Mouse (Mus musculus) heart, embryonic 11.5 days (tissue): ENCODE measurements at regions not wholly inside any gene's neighbourhood (a gene's known extent, or its start where the extent isn't known, plus 50 kb on each side); places are given as distances from the start of the nearest gene placed in this dataset.

Source experiments
- ATAC-seq: fragments of 200-750 bp; cut with Nextera tagmentation; replicated peaks from 2 replicates; pipeline ENCODE4 v1.8.0; 2017; ENCODE audit warnings: moderate library complexity; ENCODE audit not compliant: insufficient number of reproducible peaks, low FRiP score, low TSS enrichment
- H3K27ac ChIP-seq: fragments of 300-500 bp; sonication (generic); 2 replicates; pipeline ENCODE4 v1.5.1; 2014; ENCODE audit warnings: mild to moderate bottlenecking, low read depth, low read length
- H3K27me3 ChIP-seq: fragments of 300-500 bp; sonication (generic); 2 replicates; pipeline ENCODE4 v1.6.1; 2014; ENCODE audit warnings: mild to moderate bottlenecking, low read length, mixed read lengths; ENCODE audit not compliant: control insufficient read depth, insufficient read depth
- H3K36me3 ChIP-seq: fragments of 300-500 bp; sonication (generic); 2 replicates; pipeline ENCODE4 v1.6.1; 2014; ENCODE audit warnings: mild to moderate bottlenecking, low read length, moderate library complexity, mixed read lengths; ENCODE audit not compliant: control insufficient read depth, insufficient read depth
- H3K4me1 ChIP-seq: fragments of 300-500 bp; sonication (generic); 2 replicates; pipeline ENCODE4 v1.6.1; 2014; ENCODE audit warnings: low read length; ENCODE audit not compliant: control insufficient read depth, insufficient read depth
- H3K4me2 ChIP-seq: fragments of 300-500 bp; sonication (generic); 2 replicates; pipeline ENCODE4 v1.6.1; 2014; ENCODE audit warnings: mild to moderate bottlenecking, moderate library complexity
- H3K4me3 ChIP-seq: fragments of 300-500 bp; sonication (generic); 2 replicates; pipeline ENCODE4 v1.5.1; 2014; ENCODE audit warnings: low read depth, low read length
- H3K9ac ChIP-seq: fragments of 300-500 bp; sonication (generic); 2 replicates; pipeline ENCODE4 v1.6.1; 2014; ENCODE audit warnings: mild to moderate bottlenecking, low read depth, low read length, moderate library complexity
- H3K9me3 ChIP-seq: fragments of 300-500 bp; sonication (generic); replicated peaks from 2 replicates; pipeline ENCODE4 v1.6.1; 2016; ENCODE audit warnings: low read length; ENCODE audit not compliant: control insufficient read depth
- WGBS: fragments of 180-500 bp; shearing (Covaris S2); extraction: QIAGEN DNeasy Blood & Tissue Kit; methylation state at CpG from one replicate; pipeline ENCODE4 v1.1.7; 2014; ENCODE audit not compliant: insufficient replicate concordance; 5-methylcytosine and 5-hydroxymethylcytosine counted together

GRCm38 (mm10) chr8:80422190-80422589 is 71.4 kb upstream of the Gypa start:
- 78% methylated on average over 6 of the region's 6 CpGs for WGBS
- no peak for ATAC-seq
- H3K27me3 ChIP-seq: no peaks in the 10 kb centered on the region
- H3K9ac ChIP-seq: no peak overlapping the region
- no peak overlapping the region for H3K27ac ChIP-seq
- H3K4me2 ChIP-seq: no peak overlapping the region
- H3K36me3 ChIP-seq: no peaks in the 10 kb centered on the region
- no peaks in the 10 kb centered on the region for H3K4me1 ChIP-seq
- H3K4me3 ChIP-seq: no peak overlapping the region
- no peaks in the 10 kb centered on the region for H3K9me3 ChIP-seq

- Histone ChIP-seq H3K4me1 (no peaks in the 10 kb centered on the region), H3K4me3 (no peak overlapping the region), H3K36me3 (no peaks in the 10 kb centered on the region), H3K9ac (no peak overlapping the region), H3K9me3 (no peaks in the 10 kb centered on the region), H3K27ac (no peak overlapping the region), H3K27me3 (no peaks in the 10 kb centered on the region), H3K4me2 (no peak overlapping the region)
- ATAC-seq: no peak
- 81% methylated on average over 4 of the region's 4 CpGs for WGBS
These were observed 77.5 kb upstream of the Gypa start for GRCm38 (mm10) chr8:80416121-80416520.

- Histone ChIP-seq H3K4me1 (no peaks in the 10 kb centered on the region), H3K9ac (no peak overlapping the region), H3K27me3 (no peaks in the 10 kb centered on the region), H3K4me3 (no peak overlapping the region), H3K4me2 (no peak overlapping the region), H3K9me3 (no peaks in the 10 kb centered on the region), H3K36me3 (no peaks in the 10 kb centered on the region), H3K27ac (no peak overlapping the region)
- ATAC-seq: no peak
- WGBS: 82% methylated on average over 2 of the region's 2 CpGs
These were observed 93.9 kb upstream of the Gypa start for GRCm38 (mm10) chr8:80399594-80400207.

GRCm38 (mm10) chr8:80395010-80395409 is 98.6 kb upstream of the Gypa start:
- Histone ChIP-seq H3K9me3 (no peaks in the 10 kb centered on the region), H3K4me3 (no peak overlapping the region), H3K36me3 (no peaks in the 10 kb centered on the region), H3K4me1 (no peaks in the 10 kb centered on the region), H3K27me3 (no peaks in the 10 kb centered on the region), H3K4me2 (no peak overlapping the region), H3K9ac (no peak overlapping the region), H3K27ac (no peak overlapping the region)
- ATAC-seq: no peak
- 45% methylated on average over 5 of the region's 5 CpGs for WGBS

- ATAC-seq: no peak
- Histone ChIP-seq H3K36me3 (no peaks in the 10 kb centered on the region), H3K4me2 (no peak overlapping the region), H3K4me1 (no peaks in the 10 kb centered on the region), H3K27ac (no peak overlapping the region), H3K27me3 (no peaks in the 10 kb centered on the region), H3K9me3 (no peaks in the 10 kb centered on the region), H3K9ac (no peak overlapping the region), H3K4me3 (no peak overlapping the region)
- 88% methylated on average over 3 of the region's 3 CpGs for WGBS
These were observed 100.5 kb upstream of the Gypa start for GRCm38 (mm10) chr8:80393111-80393510.

- Histone ChIP-seq H3K4me2 (no peak overlapping the region), H3K4me3 (no peak overlapping the region), H3K9me3 (no peaks in the 10 kb centered on the region), H3K27ac (no peak overlapping the region), H3K4me1 (no peaks in the 10 kb centered on the region), H3K9ac (no peak overlapping the region), H3K36me3 (no peaks in the 10 kb centered on the region), H3K27me3 (no peaks in the 10 kb centered on the region)
- 78% methylated on average over 2 of the region's 2 CpGs for WGBS
- ATAC-seq: no peak
These were observed 124.4 kb upstream of the Gypa start for GRCm38 (mm10) chr8:80369221-80369620.

GRCm38 (mm10) chr8:80364059-80364458 is 129.5 kb upstream of the Gypa start:
- Histone ChIP-seq H3K27ac (no peak overlapping the region), H3K27me3 (no peaks in the 10 kb centered on the region), H3K9me3 (no peaks in the 10 kb centered on the region), H3K4me3 (no peak overlapping the region), H3K9ac (no peak overlapping the region), H3K36me3 (no peaks in the 10 kb centered on the region), H3K4me1 (no peaks in the 10 kb centered on the region), H3K4me2 (no peak overlapping the region)
- WGBS: 70% methylated on average over 7 of the region's 7 CpGs
- no peak for ATAC-seq

GRCm38 (mm10) chr8:80343299-80343698 is 150.3 kb upstream of the Gypa start:
- H3K4me2 ChIP-seq: no peak overlapping the region
- WGBS: 81% methylated on average over 4 of the region's 4 CpGs
- H3K9me3 ChIP-seq: no peaks in the 10 kb centered on the region
- H3K4me1 ChIP-seq: no peaks in the 10 kb centered on the region
- no peak overlapping the region for H3K4me3 ChIP-seq
- no peaks in the 10 kb centered on the region for H3K36me3 ChIP-seq
- no peak for ATAC-seq
- H3K27me3 ChIP-seq: no peaks in the 10 kb centered on the region
- no peak overlapping the region for H3K9ac ChIP-seq
- H3K27ac ChIP-seq: no peak overlapping the region

- Histone ChIP-seq H3K36me3 (no peaks in the 10 kb centered on the region), H3K4me3 (no peak overlapping the region), H3K4me1 (no peaks in the 10 kb centered on the region), H3K27me3 (no peaks in the 10 kb centered on the region), H3K9ac (no peak overlapping the region), H3K9me3 (no peaks in the 10 kb centered on the region), H3K27ac (no peak overlapping the region), H3K4me2 (no peak overlapping the region)
- 60% methylated on average over 2 of the region's 2 CpGs for WGBS
- no peak for ATAC-seq
These were observed 155.7 kb upstream of the Gypa start for GRCm38 (mm10) chr8:80337872-80338271.
